Mouse (Mus musculus): ENCODE data around the gene Thy1. TPM values are rescaled to one million over a fixed set of nuclear protein-coding genes. Genes with fewer than 3 reads are reported as not detected.
A peak's percentile ranks its signal among the peaks of the same experiment; 100 is the strongest.

Thy1 gene
- polyA plus RNA-seq, 1 experiment from 2014 or later: 0.39 TPM

- no peaks in the 10 kb centered on the region for H3K4me1 ChIP-seq (ENCODE audit: insufficient read depth)
- H3K4me2 ChIP-seq (ENCODE audit: low read depth, low read length): no peak overlapping the region
- H3K9me3 ChIP-seq (ENCODE audit: low read length): no peaks in the 10 kb centered on the region
- no peaks in the 10 kb centered on the region for H3K36me3 ChIP-seq (replicated peaks; ENCODE audit: insufficient read depth, low read length)
- ATAC-seq: no peak
- H3K4me3 ChIP-seq (ENCODE audit: low read depth, low read length): no peak overlapping the region
- no peak overlapping the region for H3K9ac ChIP-seq (replicated peaks)
- no peaks in the 10 kb centered on the region for H3K27me3 ChIP-seq (ENCODE audit: insufficient read depth, low read length)
- 77% methylated on average over 3 of the region's 3 CpGs for WGBS (ENCODE audit: insufficient replicate concordance)
- TF ChIP-seq CTCF (IDR thresholded peaks at IDR 0.05; ENCODE audit: low read depth) (no peak), EP300 (IDR thresholded peaks at IDR 0.05; ENCODE audit: low read depth) (no peak)
- no peak overlapping the region for H3K27ac ChIP-seq (ENCODE audit: low read depth)
- DNase-seq: no peak
These were observed 35.2 kb upstream of the Thy1 start for GRCm38 (mm10) chr9:44007991-44008390.

- 50% methylated on average over 3 of the region's 3 CpGs for WGBS (ENCODE audit: insufficient replicate concordance)
- Histone ChIP-seq H3K9me3 (ENCODE audit: low read length) (no peaks in the 10 kb centered on the region), H3K4me2 (ENCODE audit: low read depth, low read length) (no peak overlapping the region), H3K27ac (ENCODE audit: low read depth) (no peak overlapping the region), H3K27me3 (ENCODE audit: insufficient read depth, low read length) (no peaks in the 10 kb centered on the region), H3K4me1 (ENCODE audit: insufficient read depth) (no peaks in the 10 kb centered on the region), H3K9ac (replicated peaks) (no peak overlapping the region), H3K36me3 (replicated peaks; ENCODE audit: insufficient read depth, low read length) (no peaks in the 10 kb centered on the region), H3K4me3 (ENCODE audit: low read depth, low read length) (no peak overlapping the region)
- no peak for DNase-seq
- TF ChIP-seq CTCF (IDR thresholded peaks at IDR 0.05; ENCODE audit: low read depth): peak; percentile 7; the same call in 1 of the 2 replicates
- no peak for TF ChIP-seq EP300 (IDR thresholded peaks at IDR 0.05; ENCODE audit: low read depth)
- ATAC-seq: no peak
These were observed 32.3 kb upstream of the Thy1 start for GRCm38 (mm10) chr9:44010900-44011299.

GRCm38 (mm10) chr9:44011668-44012067 is 31.5 kb upstream of the Thy1 start:
- WGBS (ENCODE audit: insufficient replicate concordance): 55% methylated on average over 5 of the region's 5 CpGs
- TF ChIP-seq CTCF (IDR thresholded peaks at IDR 0.05; ENCODE audit: low read depth): no peak
- TF ChIP-seq EP300 (IDR thresholded peaks at IDR 0.05; ENCODE audit: low read depth): no peak
- no peak overlapping the region for H3K4me2 ChIP-seq (ENCODE audit: low read depth, low read length)
- H3K9ac ChIP-seq (replicated peaks): no peak overlapping the region
- DNase-seq (no peak), ATAC-seq (no peak)
- H3K4me1 ChIP-seq (ENCODE audit: insufficient read depth): no peaks in the 10 kb centered on the region
- H3K36me3 ChIP-seq (replicated peaks; ENCODE audit: insufficient read depth, low read length): no peaks in the 10 kb centered on the region
- no peaks in the 10 kb centered on the region for H3K27me3 ChIP-seq (ENCODE audit: insufficient read depth, low read length)
- H3K9me3 ChIP-seq (ENCODE audit: low read length): no peaks in the 10 kb centered on the region
- H3K27ac ChIP-seq (ENCODE audit: low read depth): no peak overlapping the region
- no peak overlapping the region for H3K4me3 ChIP-seq (ENCODE audit: low read depth, low read length)

- 68% methylated on average over 6 of the region's 6 CpGs for WGBS (ENCODE audit: insufficient replicate concordance)
- ATAC-seq: no peak
- H3K4me3 ChIP-seq (ENCODE audit: low read depth, low read length): no peak overlapping the region
- no peaks in the 10 kb centered on the region for H3K9me3 ChIP-seq (ENCODE audit: low read length)
- no peak for DNase-seq
- no peak overlapping the region for H3K9ac ChIP-seq (replicated peaks)
- TF ChIP-seq CTCF (IDR thresholded peaks at IDR 0.05; ENCODE audit: low read depth) (no peak), EP300 (IDR thresholded peaks at IDR 0.05; ENCODE audit: low read depth) (no peak)
- no peaks in the 10 kb centered on the region for H3K27me3 ChIP-seq (ENCODE audit: insufficient read depth, low read length)
- H3K4me2 ChIP-seq (ENCODE audit: low read depth, low read length): no peak overlapping the region
- no peak overlapping the region for H3K27ac ChIP-seq (ENCODE audit: low read depth)
- H3K36me3 ChIP-seq (replicated peaks; ENCODE audit: insufficient read depth, low read length): no peaks in the 10 kb centered on the region
- no peaks in the 10 kb centered on the region for H3K4me1 ChIP-seq (ENCODE audit: insufficient read depth)
These were observed 31.0 kb upstream of the Thy1 start for GRCm38 (mm10) chr9:44012164-44012563.

GRCm38 (mm10) chr9:44012761-44013301 is 30.4 kb upstream of the Thy1 start:
- Histone ChIP-seq H3K9me3 (ENCODE audit: low read length) (no peaks in the 10 kb centered on the region), H3K27ac (ENCODE audit: low read depth) (no peak overlapping the region), H3K4me3 (ENCODE audit: low read depth, low read length) (no peak overlapping the region), H3K4me2 (ENCODE audit: low read depth, low read length) (no peak overlapping the region), H3K4me1 (ENCODE audit: insufficient read depth) (no peaks in the 10 kb centered on the region), H3K36me3 (replicated peaks; ENCODE audit: insufficient read depth, low read length) (no peaks in the 10 kb centered on the region), H3K9ac (replicated peaks) (no peak overlapping the region), H3K27me3 (ENCODE audit: insufficient read depth, low read length) (no peaks in the 10 kb centered on the region)
- DNase-seq (no peak), ATAC-seq (no peak)
- TF ChIP-seq CTCF (IDR thresholded peaks at IDR 0.05; ENCODE audit: low read depth) (no peak), EP300 (IDR thresholded peaks at IDR 0.05; ENCODE audit: low read depth) (no peak)
- WGBS (ENCODE audit: insufficient replicate concordance): 22% methylated on average over 8 of the region's 8 CpGs

GRCm38 (mm10) chr9:44013781-44014180 is 29.4 kb upstream of the Thy1 start:
- TF ChIP-seq CTCF (IDR thresholded peaks at IDR 0.05; ENCODE audit: low read depth) (no peak), EP300 (IDR thresholded peaks at IDR 0.05; ENCODE audit: low read depth) (no peak)
- Histone ChIP-seq H3K9me3 (ENCODE audit: low read length) (no peaks in the 10 kb centered on the region), H3K27ac (ENCODE audit: low read depth) (no peak overlapping the region), H3K4me3 (ENCODE audit: low read depth, low read length) (no peak overlapping the region), H3K4me1 (ENCODE audit: insufficient read depth) (no peaks in the 10 kb centered on the region), H3K27me3 (ENCODE audit: insufficient read depth, low read length) (no peaks in the 10 kb centered on the region), H3K36me3 (replicated peaks; ENCODE audit: insufficient read depth, low read length) (no peaks in the 10 kb centered on the region), H3K9ac (replicated peaks) (no peak overlapping the region), H3K4me2 (ENCODE audit: low read depth, low read length) (no peak overlapping the region)
- WGBS (ENCODE audit: insufficient replicate concordance): 41% methylated on average over 6 of the region's 6 CpGs
- ATAC-seq (no peak), DNase-seq (no peak)

- TF ChIP-seq CTCF (IDR thresholded peaks at IDR 0.05; ENCODE audit: low read depth) (no peak), EP300 (IDR thresholded peaks at IDR 0.05; ENCODE audit: low read depth) (no peak)
- Histone ChIP-seq H3K9ac (replicated peaks) (no peak overlapping the region), H3K9me3 (ENCODE audit: low read length) (no peaks in the 10 kb centered on the region), H3K27me3 (ENCODE audit: insufficient read depth, low read length) (no peaks in the 10 kb centered on the region), H3K4me1 (ENCODE audit: insufficient read depth) (no peaks in the 10 kb centered on the region), H3K4me3 (ENCODE audit: low read depth, low read length) (no peak overlapping the region), H3K36me3 (replicated peaks; ENCODE audit: insufficient read depth, low read length) (no peaks in the 10 kb centered on the region), H3K4me2 (ENCODE audit: low read depth, low read length) (no peak overlapping the region), H3K27ac (ENCODE audit: low read depth) (no peak overlapping the region)
- WGBS (ENCODE audit: insufficient replicate concordance): 81% methylated on average over 5 of the region's 5 CpGs
- DNase-seq (no peak), ATAC-seq (no peak)
These were observed 26.9 kb upstream of the Thy1 start for GRCm38 (mm10) chr9:44016304-44016703.
